Mouse (Mus musculus) kidney, embryonic 16.5 days (tissue): ENCODE measurements around the gene Prkaa1. TPM values are rescaled to one million over a fixed set of nuclear protein-coding genes. Genes with fewer than 3 reads are reported as not detected.

ENCODE experiments used
- ATAC-seq: fragments of 200-750 bp; cut with Nextera tagmentation; 2 replicates; pipeline ENCODE4 v1.8.0; 2017; ENCODE audit warnings: moderate TSS enrichment; ENCODE audit not compliant: low FRiP score, low TSS enrichment
- H3K27ac ChIP-seq: fragments of 300-500 bp; sonication (generic); 2 replicates; pipeline ENCODE4 v1.5.1; 2014; ENCODE audit warnings: low read length
- H3K27me3 ChIP-seq: fragments of 300-500 bp; sonication (generic); 2 replicates; pipeline ENCODE4 v1.6.1; 2014; ENCODE audit warnings: low read length, control low read depth, mixed read lengths; ENCODE audit not compliant: insufficient read depth
- H3K36me3 ChIP-seq: fragments of 300-500 bp; sonication (generic); 2 replicates; pipeline ENCODE4 v1.6.1; 2014; ENCODE audit warnings: low read length, control low read depth, mixed read lengths; ENCODE audit not compliant: insufficient read depth
- H3K4me1 ChIP-seq: fragments of 300-500 bp; sonication (generic); 2 replicates; pipeline ENCODE4 v1.6.1; 2014; ENCODE audit warnings: low read length, control low read depth, mixed read lengths; ENCODE audit not compliant: insufficient read depth
- H3K4me2 ChIP-seq: fragments of 300-500 bp; sonication (generic); replicated peaks from 2 replicates; pipeline ENCODE4 v1.6.1; 2014; ENCODE audit warnings: low read depth, low read length
- H3K4me3 ChIP-seq: fragments of 300-500 bp; sonication (generic); 2 replicates; pipeline ENCODE4 v1.5.1; 2014; ENCODE audit warnings: mild to moderate bottlenecking, low read length
- H3K9ac ChIP-seq: fragments of 300-500 bp; sonication (generic); replicated peaks from 2 replicates; pipeline ENCODE4 v1.6.1; 2014; ENCODE audit warnings: low read length
- H3K9me3 ChIP-seq: fragments of 300-500 bp; sonication (generic); 2 replicates; pipeline ENCODE4 v1.6.1; 2016; ENCODE audit warnings: low read length, control low read depth
- WGBS: fragments of 180-500 bp; shearing (Covaris S2); extraction: QIAGEN DNeasy Blood & Tissue Kit; methylation state at CpG from one replicate; pipeline ENCODE4 v1.1.7; 2014; 5-methylcytosine and 5-hydroxymethylcytosine counted together
- polyA plus RNA-seq: library from polyadenylated mRNA; unstranded; fragments of >200 nt; fragmentation: Nextera tagmentation; extraction: Ambion mirVana; gene quantifications from 2 replicates; pipeline ENCODE4 v1.2.1, GENCODE M21; 2015

Gene Prkaa1
- polyA plus RNA-seq, 1 experiment from 2014 or later, result 22.4 TPM

- Histone ChIP-seq H3K9me3 (no peaks in the 10 kb centered on the region), H3K27me3 (no peaks in the 10 kb centered on the region), H3K4me1 (peaks cover 21% of the 10 kb centered on the region), H3K9ac (no peak overlapping the region), H3K27ac (no peak overlapping the region), H3K4me3 (no peak overlapping the region), H3K36me3 (0 out of 2 replicates have a peak, but pooled peaks cover 4% of the 10 kb centered on the region), H3K4me2 (no peak overlapping the region)
- no peak for ATAC-seq
- WGBS, result 68% methylated on average over 1 of the region's 1 CpGs
Observed at GRCm38 (mm10) chr15:5157386-5157785, 13.7 kb downstream of the Prkaa1 start.

- WGBS, result 63% methylated on average over 6 of the region's 6 CpGs
- Histone ChIP-seq H3K4me2 (no peak overlapping the region), H3K4me1 (peaks cover 21% of the 10 kb centered on the region), H3K4me3 (no peak overlapping the region), H3K36me3 (peaks cover 9% of the 10 kb centered on the region), H3K27me3 (no peaks in the 10 kb centered on the region), H3K27ac (no peak overlapping the region), H3K9me3 (no peaks in the 10 kb centered on the region), H3K9ac (no peak overlapping the region)
- ATAC-seq, result 0 out of 2 replicates have a peak, but pooled peaks have one; percentile 36
Observed at GRCm38 (mm10) chr15:5158827-5159226, 15.2 kb downstream of the Prkaa1 start.

- H3K4me1 ChIP-seq, result no peaks in the 10 kb centered on the region
- H3K36me3 ChIP-seq, result peaks cover 40% of the 10 kb centered on the region
- no peak overlapping the region for H3K9ac ChIP-seq
- no peaks in the 10 kb centered on the region for H3K9me3 ChIP-seq
- WGBS, result 76% methylated on average over 12 of the region's 12 CpGs
- H3K27ac ChIP-seq, result no peak overlapping the region
- ATAC-seq, result no peak
- H3K4me3 ChIP-seq, result no peak overlapping the region
- no peaks in the 10 kb centered on the region for H3K27me3 ChIP-seq
- no peak overlapping the region for H3K4me2 ChIP-seq
Observed at GRCm38 (mm10) chr15:5165121-5165773, 21.6 kb downstream of the Prkaa1 start.

GRCm38 (mm10) chr15:5173217-5173820, 29.7 kb downstream of the Prkaa1 start:
- WGBS, result 90% methylated on average over 12 of the region's 12 CpGs
- H3K4me1 ChIP-seq, result no peaks in the 10 kb centered on the region
- H3K9ac ChIP-seq, result no peak overlapping the region
- H3K27ac ChIP-seq, result no peak overlapping the region
- H3K4me3 ChIP-seq, result no peak overlapping the region
- H3K36me3 ChIP-seq, result peaks cover 52% of the 10 kb centered on the region
- no peak for ATAC-seq
- H3K27me3 ChIP-seq, result no peaks in the 10 kb centered on the region
- H3K4me2 ChIP-seq, result no peak overlapping the region
- H3K9me3 ChIP-seq, result no peaks in the 10 kb centered on the region

- Histone ChIP-seq H3K27ac (peak overlapping the region; percentile 96), H3K27me3 (no peaks in the 10 kb centered on the region), H3K36me3 (peaks cover 6% of the 10 kb centered on the region; the same call in 1 of the 2 replicates), H3K4me1 (peaks cover 19% of the 10 kb centered on the region), H3K4me2 (peak overlapping the region; percentile 88), H3K9me3 (no peaks in the 10 kb centered on the region), H3K4me3 (peak overlapping the region; percentile 75), H3K9ac (peak overlapping the region; percentile 83)
- 35% methylated on average over 11 of the region's 11 CpGs for WGBS
- peak; percentile 68 for ATAC-seq
Observed at GRCm38 (mm10) chr15:5184668-5185330, 41.1 kb downstream of the Prkaa1 start.

- Histone ChIP-seq H3K27ac (peak within 1 kb of the TSS; percentile 96), H3K4me2 (peak within 1 kb of the TSS; percentile 88), H3K27me3 (no peaks in the 10 kb centered on the region), H3K4me1 (peaks cover 19% of the 10 kb centered on the region), H3K4me3 (peak within 1 kb of the TSS; percentile 75), H3K9me3 (no peaks in the 10 kb centered on the region), H3K9ac (peak within 1 kb of the TSS; percentile 83), H3K36me3 (peaks cover 7% of the 10 kb centered on the region; the same call in 1 of the 2 replicates)
- under 1% methylated on average over 55 of the region's 55 CpGs for WGBS
- peak; percentile 91 for ATAC-seq
Observed at GRCm38 (mm10) chr15:5185366-5186292, 42.0 kb downstream of the Prkaa1 start, which contains the start of gene Ttc33. Gene Ttc33 (plus strand): TSS chr15:5185525.

- peak overlapping the region; percentile 83 for H3K9ac ChIP-seq
- ATAC-seq, result no peak
- H3K4me3 ChIP-seq, result peak overlapping the region; percentile 75
- no peak overlapping the region for H3K27ac ChIP-seq
- peaks cover 19% of the 10 kb centered on the region for H3K4me1 ChIP-seq
- no peaks in the 10 kb centered on the region for H3K9me3 ChIP-seq
- 34% methylated on average over 10 of the region's 10 CpGs for WGBS
- no peaks in the 10 kb centered on the region for H3K27me3 ChIP-seq
- H3K4me2 ChIP-seq, result peak overlapping the region; percentile 88
- H3K36me3 ChIP-seq, result peaks cover 7% of the 10 kb centered on the region; the same call in 1 of the 2 replicates
Observed at GRCm38 (mm10) chr15:5186293-5186675, 42.6 kb downstream of the Prkaa1 start.

- H3K4me3 ChIP-seq, result no peak overlapping the region
- peaks cover 19% of the 10 kb centered on the region for H3K4me1 ChIP-seq
- H3K9ac ChIP-seq, result no peak overlapping the region
- no peak for ATAC-seq
- no peak overlapping the region for H3K4me2 ChIP-seq
- WGBS, result 45% methylated on average over 4 of the region's 4 CpGs
- H3K27ac ChIP-seq, result no peak overlapping the region
- H3K36me3 ChIP-seq, result peaks cover 10% of the 10 kb centered on the region
- no peaks in the 10 kb centered on the region for H3K9me3 ChIP-seq
- H3K27me3 ChIP-seq, result no peaks in the 10 kb centered on the region
Observed at GRCm38 (mm10) chr15:5187116-5187515, 43.5 kb downstream of the Prkaa1 start.

GRCm38 (mm10) chr15:5188029-5188428, 44.4 kb downstream of the Prkaa1 start:
- WGBS, result 41% methylated on average over 1 of the region's 1 CpGs
- Histone ChIP-seq H3K9ac (no peak overlapping the region), H3K4me1 (peaks cover 19% of the 10 kb centered on the region), H3K4me2 (no peak overlapping the region), H3K27me3 (no peaks in the 10 kb centered on the region), H3K27ac (no peak overlapping the region), H3K36me3 (peaks cover 10% of the 10 kb centered on the region), H3K9me3 (no peaks in the 10 kb centered on the region), H3K4me3 (no peak overlapping the region)
- no peak for ATAC-seq
